Mouse (Mus musculus): ENCODE results near the gene Aaas.
"Not testable (repeated sequence)": the region's sequence is repeated elsewhere in the genome, so short reads cannot be mapped to it uniquely, and the experiment has no call there.

Gene Aaas

DNA sequence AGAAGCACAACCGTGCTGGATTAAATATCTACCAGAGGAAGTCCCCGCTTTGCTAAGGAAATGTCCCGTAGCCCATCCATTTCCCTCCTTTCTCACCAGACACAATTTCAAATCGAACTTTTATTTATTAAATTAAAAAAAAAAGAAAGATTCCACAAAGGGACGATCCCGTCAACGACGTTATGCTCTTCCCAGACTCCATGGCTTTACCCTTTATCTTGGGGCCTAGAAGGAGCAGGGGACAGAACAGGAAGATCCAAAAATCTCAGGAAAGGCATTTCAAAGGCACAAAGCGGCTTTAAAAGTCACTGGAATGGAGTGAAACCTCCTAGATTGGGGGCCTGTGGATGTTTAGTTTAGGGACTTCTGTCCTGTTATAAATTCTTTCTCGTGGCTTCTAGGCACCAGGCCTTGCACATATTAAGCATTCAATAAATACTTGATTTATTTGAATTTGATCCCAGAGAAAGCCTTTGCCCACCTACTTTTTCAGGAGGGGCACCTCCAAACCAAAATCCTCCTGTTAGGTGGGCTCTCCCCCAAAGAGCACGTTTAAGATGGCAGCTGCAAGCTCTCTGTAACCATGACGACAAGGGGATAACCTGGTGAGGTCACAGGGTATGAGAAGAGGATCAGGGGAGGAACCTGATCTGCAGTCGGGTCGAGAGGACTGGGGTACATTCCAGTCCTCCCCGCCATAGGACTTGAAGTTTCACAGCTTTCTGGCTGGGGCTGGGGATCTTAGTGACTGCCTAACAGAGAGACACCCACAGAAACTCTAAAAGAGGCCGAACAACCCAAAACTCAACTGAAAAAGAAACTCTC is 6.1 kb upstream of the Aaas start:
- no peak for DNase-seq (ENCODE audit: low spot score in 2 of 2)

- DNase-seq (ENCODE audit: low spot score in 2 of 2): peak in 1 of 2 experiments; percentile 24
These were observed 5.4 kb upstream of the Aaas start for GRCm38 (mm10) chr15:102355871-102356441.

DNA sequence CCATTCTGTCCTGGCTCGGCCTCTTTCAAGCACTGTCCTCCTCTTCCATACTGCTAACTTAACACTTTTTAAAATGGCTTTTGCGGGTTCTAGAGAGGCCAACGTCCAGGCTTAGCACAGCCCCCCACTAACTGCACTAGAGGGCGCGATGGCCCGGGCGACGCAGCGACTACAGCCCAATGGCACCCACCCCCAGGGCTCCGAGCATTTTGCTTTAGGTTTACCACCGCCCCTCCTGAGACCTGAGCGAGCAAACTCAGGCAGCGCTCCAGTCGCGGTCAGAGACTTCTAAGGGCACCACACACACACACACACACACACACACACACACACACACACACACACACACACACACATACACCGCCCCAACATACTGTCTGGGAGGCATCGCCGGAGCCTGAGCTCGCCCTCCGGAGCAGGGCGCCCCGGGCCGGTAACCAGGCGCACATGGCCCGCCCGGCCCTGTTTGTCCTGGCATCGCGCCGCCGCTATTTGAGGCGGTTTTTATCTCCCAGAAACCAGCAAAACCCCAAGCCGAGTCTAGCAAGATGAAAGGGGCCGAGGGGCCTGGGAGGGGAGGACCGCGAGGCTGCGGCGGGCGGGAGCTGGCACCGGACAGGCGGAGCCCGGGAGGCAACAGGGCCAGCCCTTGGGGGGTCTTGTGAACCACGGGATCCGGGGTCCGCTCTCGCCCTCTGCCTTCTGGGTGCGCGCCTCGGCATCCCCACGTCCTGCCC is 4.7 kb upstream of the Aaas start:
- peak in 1 of 2 experiments; percentile 17 for DNase-seq (ENCODE audit: low spot score in 2 of 2)

GRCm38 (mm10) chr15:102353986-102354385 is 3.4 kb upstream of the Aaas start:
- DNase-seq (ENCODE audit: low spot score in 2 of 2): no peak

DNA sequence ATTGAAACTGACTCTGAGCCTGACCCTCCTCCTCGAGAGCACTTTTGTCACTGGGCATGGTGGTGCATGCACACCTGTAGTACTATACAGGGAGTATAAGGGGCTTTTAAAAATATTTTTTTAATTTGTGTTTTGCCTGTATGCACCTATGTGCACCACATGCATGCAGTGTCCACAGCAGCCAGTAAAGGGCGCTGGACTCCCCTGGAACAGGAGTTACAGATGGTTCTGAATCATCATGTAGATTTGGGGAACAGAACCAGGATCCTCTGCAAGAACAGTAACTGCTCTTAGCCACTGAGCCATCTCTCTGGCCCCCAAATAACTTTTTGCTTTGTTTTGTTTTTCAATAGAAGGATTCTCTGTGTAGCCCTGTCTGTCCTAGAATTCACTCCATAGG is 1.6 kb upstream of the Aaas start:
- DNase-seq (ENCODE audit: low spot score in 2 of 2): no peak

- no peak for DNase-seq (ENCODE audit: low spot score in 2 of 2)
These were observed 346 bp upstream of the Aaas start for GRCm38 (mm10) chr15:102350942-102351291.

GRCm38 (mm10) chr15:102346444-102346843 is 4.1 kb downstream of the Aaas start:
- DNase-seq (ENCODE audit: low spot score in 2 of 2): no peak

- DNase-seq (ENCODE audit: low spot score in 2 of 2): no peak
These were observed 6.1 kb downstream of the Aaas start for GRCm38 (mm10) chr15:102344490-102344889.

GRCm38 (mm10) chr15:102341580-102341979 is 9.0 kb downstream of the Aaas start:
- DNase-seq (ENCODE audit: low spot score in 2 of 2): peak in 1 of 2 experiments; percentile 36

GRCm38 (mm10) chr15:102339612-102340011 is 11.0 kb downstream of the Aaas start:
- no peak for DNase-seq (ENCODE audit: low spot score in 2 of 2)

DNA sequence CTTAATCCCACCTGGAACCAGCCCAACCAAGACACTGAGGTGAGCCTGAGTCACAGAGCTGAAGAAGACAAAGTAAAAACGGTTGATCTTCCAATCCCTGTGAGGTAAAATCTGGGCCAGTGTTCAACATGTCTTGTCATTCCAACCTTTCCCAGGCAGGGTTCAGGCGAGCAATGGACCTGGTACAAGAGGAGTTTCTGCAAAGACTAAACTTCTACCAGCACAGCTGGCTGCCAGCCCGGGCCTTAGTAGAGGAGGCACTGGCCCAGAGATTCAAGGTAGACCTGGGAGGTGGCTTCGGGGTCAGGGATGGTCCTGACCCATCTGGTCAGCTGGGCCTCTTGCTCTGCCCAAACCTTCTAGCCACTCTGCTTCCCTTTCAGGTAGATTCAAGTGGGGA is 13.6 kb downstream of the Aaas start:
- DNase-seq (ENCODE audit: low spot score in 2 of 2): no peak

GRCm38 (mm10) chr15:102335925-102336324 is 14.6 kb downstream of the Aaas start:
- not testable (repeated sequence) for DNase-seq (ENCODE audit: low spot score in 2 of 2)

DNA sequence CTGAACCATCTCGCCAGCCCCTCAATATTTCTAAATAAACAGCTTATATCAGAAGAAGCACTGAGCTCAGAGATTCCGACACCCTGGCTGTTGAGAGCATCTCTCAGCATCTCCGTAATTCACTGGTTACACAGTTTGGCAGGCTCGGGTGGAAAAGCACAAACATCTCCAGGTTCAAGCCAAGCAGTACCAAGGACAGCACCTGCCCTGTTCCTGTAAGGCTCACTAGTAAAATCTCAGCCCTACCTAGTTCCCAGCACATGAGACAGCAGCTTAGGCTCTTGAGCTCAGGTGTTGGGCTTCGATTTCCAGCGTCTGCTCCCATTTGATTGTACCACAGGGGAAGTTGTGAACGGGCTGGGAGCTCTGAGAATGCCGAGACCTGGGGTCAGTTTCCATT is 15.3 kb downstream of the Aaas start:
- no peak for DNase-seq (ENCODE audit: low spot score in 2 of 2)

GRCm38 (mm10) chr15:102331610-102332015 is 19.0 kb downstream of the Aaas start, which contains the start of gene Myg1:
Myg1 (plus strand) TSS chr15:102331709.
- peak; percentile 86 for DNase-seq (ENCODE audit: low spot score in 2 of 2)

- no peak for DNase-seq (ENCODE audit: low spot score in 2 of 2)
These were observed 23.7 kb downstream of the Aaas start for GRCm38 (mm10) chr15:102326892-102327291.

DNA sequence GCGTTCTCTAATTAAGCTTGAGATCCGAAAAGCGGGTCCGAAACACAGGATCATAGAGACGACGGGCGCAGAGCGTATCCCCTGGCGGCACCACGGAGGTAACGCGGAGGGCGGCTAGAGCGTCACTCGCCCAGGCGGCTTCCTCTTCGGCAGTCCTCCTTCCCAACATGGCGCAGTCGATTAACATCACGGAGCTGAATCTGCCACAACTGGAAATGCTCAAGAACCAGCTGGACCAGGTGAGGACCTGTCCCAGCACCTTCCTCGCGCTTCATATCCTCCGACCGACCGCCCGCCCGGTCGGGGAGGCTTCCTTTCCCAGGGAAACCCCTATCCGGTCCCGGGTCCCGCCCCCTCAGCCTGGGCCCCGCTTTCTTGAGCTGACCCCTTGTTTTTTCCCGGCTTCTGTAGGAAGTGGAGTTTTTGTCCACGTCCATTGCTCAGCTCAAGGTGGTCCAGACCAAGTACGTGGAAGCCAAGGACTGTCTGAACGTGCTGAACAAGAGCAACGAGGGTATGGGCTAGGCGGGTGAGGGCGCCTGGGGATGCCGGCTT is 24.5 kb downstream of the Aaas start, which contains the start of gene Pfdn5:
Pfdn5 (plus strand) TSS at position 95 of the 555 bp plus-strand sequence.
- peak; percentile 88 to 91 for DNase-seq (ENCODE audit: low spot score in 2 of 2)

DNA sequence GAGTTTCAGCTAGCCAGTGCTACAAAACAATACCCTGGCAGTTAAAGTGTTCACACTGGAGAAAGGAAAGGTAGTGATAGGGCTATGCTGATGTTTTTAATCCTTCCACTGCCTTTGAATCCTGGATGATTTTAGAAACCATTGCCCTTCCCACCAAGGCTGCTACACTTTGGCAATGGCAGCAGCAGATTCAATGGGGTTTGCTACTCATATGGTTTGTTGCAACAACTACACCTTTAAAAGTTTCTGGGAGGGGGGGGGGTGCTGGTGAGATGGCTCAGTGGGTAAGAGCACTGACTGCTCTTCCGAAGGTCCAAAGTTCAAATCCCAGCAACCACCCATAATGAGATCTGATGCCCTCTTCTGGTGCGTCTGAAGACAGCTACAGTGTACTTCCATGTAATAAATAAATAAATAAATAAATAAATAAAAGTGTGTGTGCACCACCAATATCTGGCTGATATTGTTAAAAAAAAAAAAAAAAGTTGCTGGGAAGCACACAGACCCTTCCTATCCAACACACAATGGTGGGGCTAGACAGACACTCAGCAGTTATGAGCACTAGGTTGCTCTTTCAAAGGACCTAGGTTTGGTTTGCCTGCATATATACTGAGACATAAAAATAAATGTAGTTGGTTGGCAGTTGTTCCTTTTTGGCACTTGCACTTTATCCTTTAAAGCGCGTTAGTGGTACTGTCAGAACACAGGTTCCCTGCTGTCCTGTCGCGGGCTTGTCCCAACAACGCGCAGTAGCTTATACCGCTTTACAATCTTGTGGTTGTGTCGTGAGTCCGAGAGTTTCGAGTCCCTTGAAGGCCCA is 25.7 kb downstream of the Aaas start:
- DNase-seq (ENCODE audit: low spot score in 2 of 2): no peak

DNA sequence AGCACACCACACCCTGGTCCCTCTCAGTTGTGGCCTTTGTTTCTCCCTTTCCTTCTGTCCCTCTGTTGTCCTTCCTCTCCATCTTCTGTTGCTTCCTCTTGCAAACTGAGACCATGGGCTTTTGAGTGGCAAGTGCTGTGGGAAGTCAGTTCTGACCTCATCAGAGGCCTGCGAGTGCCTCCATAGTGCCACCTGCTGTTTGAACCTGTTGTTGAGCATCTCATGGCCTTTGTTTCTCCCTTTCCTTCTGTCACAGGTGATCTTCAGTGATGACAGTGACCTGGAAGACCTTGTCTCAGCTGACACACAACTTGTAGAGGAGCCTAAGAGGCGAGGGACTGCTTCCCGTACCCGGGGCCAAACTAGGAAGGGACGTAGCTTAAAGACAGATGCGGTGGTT is 34.3 kb downstream of the Aaas start:
- peak; percentile 43 to 69 for DNase-seq (ENCODE audit: low spot score in 2 of 2)

DNA sequence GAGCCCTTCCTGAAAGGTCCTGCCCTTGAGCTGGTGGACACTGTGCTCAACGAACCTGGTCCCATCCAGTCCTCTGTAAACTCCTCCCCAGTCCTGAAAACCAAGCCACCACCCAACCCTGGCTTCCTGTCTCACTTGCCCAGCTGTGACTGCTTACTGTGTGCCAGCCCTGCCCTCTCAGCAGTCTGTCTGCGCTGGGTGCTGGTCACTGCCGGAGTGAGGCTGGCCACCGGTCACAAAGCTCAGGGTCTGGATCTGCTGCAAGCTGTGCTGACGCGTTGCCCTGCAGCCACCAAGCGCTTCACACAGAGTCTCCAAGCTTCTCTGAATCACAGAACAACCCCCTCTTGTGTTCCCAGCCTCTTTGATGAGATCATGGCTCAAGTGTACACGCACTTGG is 35.3 kb downstream of the Aaas start:
- DNase-seq (ENCODE audit: low spot score in 2 of 2): no peak

- DNase-seq (ENCODE audit: low spot score in 2 of 2): no peak
These were observed 39.1 kb downstream of the Aaas start for GRCm38 (mm10) chr15:102311489-102311888.

DNA sequence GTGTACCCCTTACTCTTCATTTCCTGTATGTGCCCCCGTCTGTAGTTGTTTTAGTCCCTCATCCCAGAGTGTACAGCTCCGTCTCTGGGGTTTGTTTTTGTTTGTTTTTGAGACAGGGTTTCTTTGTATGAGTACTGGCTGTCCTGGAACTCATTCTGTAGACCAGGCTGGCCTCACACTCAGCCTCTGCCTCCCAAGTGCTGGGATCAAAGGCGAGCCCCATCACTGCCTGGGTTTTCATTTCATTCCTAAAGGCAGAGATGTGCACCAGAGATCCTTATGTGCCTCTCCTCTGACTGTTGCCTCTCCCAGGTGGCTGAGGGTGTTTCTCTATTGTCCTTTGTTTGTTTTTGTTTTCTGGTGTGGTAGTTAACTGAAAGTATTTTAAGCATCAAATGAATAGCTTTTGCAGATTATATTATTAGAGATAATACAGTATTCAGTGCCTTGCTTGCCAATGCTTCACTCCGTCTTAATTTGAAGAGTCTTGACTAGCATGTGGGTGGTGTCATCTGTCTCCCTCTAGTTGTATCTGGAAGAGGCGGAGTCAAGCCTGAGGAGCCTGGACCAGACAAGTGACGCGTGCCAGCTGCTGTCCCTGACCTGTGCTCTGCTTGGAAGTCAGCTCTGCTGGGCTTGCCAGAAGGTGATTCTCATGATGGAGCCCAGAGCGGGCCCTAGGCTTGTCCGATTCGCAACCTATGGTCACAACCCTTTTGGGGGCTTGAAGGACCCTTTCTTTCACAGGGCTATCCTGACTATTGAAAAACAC is 40.3 kb downstream of the Aaas start:
- no peak for DNase-seq (ENCODE audit: low spot score in 2 of 2)
